Mouse (Mus musculus) mammary gland, adult 2 months (tissue): ENCODE data around the gene Trrap. TPM values are rescaled to one million over a fixed set of nuclear protein-coding genes. Genes with fewer than 3 reads are reported as not detected.

Experiments
- polyA plus RNA-seq: library from polyadenylated mRNA; depleted of rRNA; stranded (reverse); fragments of >200 nt; gene quantifications from 2 replicates; pipeline ENCODE4 v1.2.3, GENCODE M21; 2012; ENCODE audit warnings: low replicate concordance; rRNA removed

The Trrap gene
- polyA plus RNA-seq = 96.4 and 112 TPM in 2 replicates

GRCm38 (mm10) chr5:144767106-144767798 lies at the start of gene Trrap:
Trrap (plus strand) TSS chr5:144767732.

DNA sequence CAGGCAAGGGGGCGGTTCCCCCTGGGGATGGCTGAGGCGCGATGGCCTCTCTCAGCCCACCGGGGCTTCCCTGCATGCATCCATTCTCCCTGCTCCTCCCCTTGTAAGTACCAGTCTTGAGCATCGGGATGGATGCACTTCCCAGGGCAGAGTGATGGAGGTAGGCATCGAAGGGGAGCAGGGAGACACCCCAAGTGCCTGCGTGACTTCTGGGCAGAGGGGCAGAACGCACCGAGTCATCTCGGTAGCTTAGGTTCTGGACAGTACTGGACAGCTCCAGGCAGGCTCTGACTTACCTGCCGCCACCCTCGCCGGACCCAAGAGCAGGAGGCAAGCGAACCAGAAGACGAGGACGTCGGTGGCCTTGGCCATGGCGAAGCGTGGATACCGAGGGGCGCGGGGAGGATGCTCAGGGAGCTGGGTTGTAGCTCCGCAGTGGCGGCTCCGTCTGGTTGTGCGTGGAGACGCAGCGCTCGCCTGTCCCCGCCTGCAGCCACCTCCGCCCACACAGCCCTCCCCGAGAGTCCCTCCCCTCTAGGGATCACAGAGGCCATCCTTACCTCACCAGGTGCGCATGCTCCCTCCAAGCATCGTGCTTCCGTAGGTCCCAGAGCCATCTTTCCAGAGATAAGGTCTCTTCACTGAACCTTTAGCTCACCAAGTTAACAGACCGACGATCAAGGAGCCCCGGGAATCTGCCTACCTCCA lies 6.2 kb upstream of the Trrap start, which contains the start of gene Tmem130:
Gene Tmem130, minus strand, starts transcription at position 658 of the 708 bp plus-strand sequence.

Other genes with a start within 250 kb of the Trrap start
- gene Nptx2, start 221.8 kb upstream of the Trrap start, polyA plus RNA-seq = 1.6 and 1.8 TPM in 2 replicates
- 0.31 and 0.34 TPM in 2 replicates for gene Tmem130, start 5.9 kb upstream of the Trrap start, polyA plus RNA-seq
- gene Smurf1, start 198.1 kb downstream of the Trrap start, polyA plus RNA-seq = 36.6 and 42.3 TPM in 2 replicates